Mouse (Mus musculus) erythroblast, embryonic 14.5 days (primary cell): ENCODE results near the gene Rexo1.

Source experiments
- GATA1 ChIP-seq: IDR thresholded peaks from 2 replicates; pipeline ENCODE4 v1.6.1; 2012; ENCODE audit warnings: low read length, inconsistent platforms, mixed read lengths
- TAL1 ChIP-seq: IDR thresholded peaks from 3 replicates; pipeline ENCODE4 v1.6.1; 2012; ENCODE audit warnings: low read length, inconsistent platforms, mixed read lengths

DNA sequence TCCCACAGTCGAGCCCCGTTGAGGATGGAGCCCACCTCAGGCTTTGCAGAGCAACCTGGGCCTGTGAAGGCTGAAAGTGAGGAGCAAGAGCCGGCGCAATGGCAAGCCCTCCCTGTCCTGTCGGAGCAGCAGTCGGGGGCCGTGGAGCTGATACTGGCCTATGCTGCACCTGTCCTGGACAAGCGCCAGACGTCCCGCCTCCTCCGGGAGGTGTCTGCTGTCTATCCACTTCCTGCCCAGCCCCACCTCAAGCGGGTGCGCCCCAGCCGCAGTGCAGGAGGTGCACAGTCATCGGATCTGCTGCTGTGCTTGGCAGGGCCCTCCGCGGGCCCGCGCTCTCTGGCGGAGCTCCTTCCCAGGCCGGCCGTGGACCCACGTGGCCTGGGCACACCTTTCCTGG is 44.9 kb upstream of the Rexo1 start:
- TF ChIP-seq GATA1 (no peak), TAL1 (no peak)
